Mouse (Mus musculus) olfactory bulb, adult 2 months (tissue): ENCODE measurements around the gene Slc5a10.

Experiments used
- CTCF ChIP-seq: fragments of 200-500 bp; IDR thresholded peaks from 2 replicates; pipeline ENCODE4 v1.5.1; 2012; ENCODE audit warnings: low read depth, mild to moderate bottlenecking, low read length, moderate library complexity; ENCODE audit not compliant: insufficient read depth
- POLR2A ChIP-seq: fragments of 200-500 bp; IDR thresholded peaks from 2 replicates; pipeline ENCODE4 v1.6.1; 2012; ENCODE audit warnings: mild to moderate bottlenecking, low read depth, low read length, moderate library complexity; ENCODE audit not compliant: insufficient read depth

DNA sequence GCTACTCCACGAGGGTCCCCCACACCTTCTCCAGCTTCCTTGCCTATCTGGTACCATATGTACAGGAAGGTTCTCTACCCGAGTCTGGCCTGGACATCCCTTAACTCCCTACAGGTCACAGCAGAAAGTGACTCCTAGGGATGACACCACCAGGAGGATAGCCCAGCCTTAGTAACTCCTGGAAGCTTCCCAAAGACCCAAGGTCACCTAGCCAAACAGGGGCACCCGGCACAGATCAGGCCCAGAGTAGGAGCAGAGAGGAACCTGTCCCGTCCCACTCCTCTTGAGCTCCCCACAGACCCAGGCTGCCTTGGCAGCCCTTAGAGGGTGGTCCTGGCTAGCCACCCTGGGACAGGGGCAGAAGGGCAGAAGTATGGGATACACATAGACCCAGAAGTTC is 55.2 kb downstream of the Slc5a10 start:
- no peak for TF ChIP-seq POLR2A
- TF ChIP-seq CTCF = no peak
